Mouse (Mus musculus) brain, embryonic 18.5 days (tissue): Measurements from ENCODE around the gene Fam166a.

Experiments used
- DNase-seq: peaks from one replicate; pipeline ENCODE4 v3.0.0-alpha.2; 2012; ENCODE audit warnings: low read depth, low spot score

The Fam166a gene

GRCm38 (mm10) chr2:25218445-25218844 is at the start of gene Fam166a:
Fam166a (plus strand) TSS chr2:25218745.
- no peak for DNase-seq

GRCm38 (mm10) chr2:25169778-25170177 is 48.8 kb upstream of the Fam166a start:
- DNase-seq = no peak

GRCm38 (mm10) chr2:25170326-25171100 is 48.0 kb upstream of the Fam166a start:
- DNase-seq = no peak

DNA sequence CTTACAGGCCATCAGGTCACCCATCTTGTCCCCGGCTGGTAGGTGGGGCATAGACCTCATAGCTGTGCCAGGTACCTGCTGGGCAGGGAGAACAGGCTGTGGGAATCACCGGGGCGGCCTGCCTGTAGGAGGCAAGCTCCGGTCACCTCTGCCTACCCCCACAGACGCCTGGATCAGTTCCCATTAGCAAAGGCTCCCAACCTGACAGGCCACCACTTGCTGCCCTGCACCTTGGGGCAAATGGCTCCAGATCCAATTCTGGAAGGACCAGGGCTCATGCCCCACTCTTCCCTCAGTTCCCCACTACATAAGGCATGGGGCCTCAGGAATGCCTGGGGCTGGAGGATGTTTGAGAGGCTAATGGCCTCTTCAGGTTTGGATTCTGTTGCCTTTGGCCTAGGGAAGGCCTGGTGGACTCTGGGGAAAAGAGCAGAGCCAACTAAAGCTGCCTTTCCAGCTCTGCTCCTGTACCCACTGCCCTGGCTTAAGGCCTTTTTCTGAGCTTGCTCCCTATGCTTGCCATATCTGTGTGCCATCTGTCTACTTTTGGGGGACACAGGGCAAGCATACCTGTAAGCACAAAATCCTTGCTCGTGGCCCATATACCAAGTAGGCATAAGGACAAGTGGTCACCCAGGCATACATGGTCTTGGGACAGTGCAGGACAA is 47.3 kb upstream of the Fam166a start:
- no peak for DNase-seq

DNA sequence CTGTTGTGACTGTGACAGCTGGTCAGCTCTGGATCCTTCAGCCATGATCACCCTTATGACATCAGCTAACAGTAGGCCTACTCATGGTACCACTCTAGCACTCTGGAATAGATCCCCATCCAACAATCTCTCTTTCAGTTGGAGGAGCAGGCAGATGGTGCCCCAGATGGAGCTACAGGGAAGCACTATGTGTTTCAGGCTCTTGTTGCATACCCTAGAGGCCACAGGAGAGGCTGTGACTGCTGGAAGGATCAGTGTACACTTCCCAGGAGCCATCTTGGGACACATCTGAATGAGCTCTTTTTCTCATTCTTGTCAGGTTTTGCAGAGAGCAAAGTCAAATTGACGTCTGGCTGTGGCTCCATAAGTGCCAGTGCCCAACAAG is 46.8 kb upstream of the Fam166a start:
- DNase-seq = no peak

- DNase-seq = no peak
Observed at GRCm38 (mm10) chr2:25172629-25173028, 45.9 kb upstream of the Fam166a start.

DNA sequence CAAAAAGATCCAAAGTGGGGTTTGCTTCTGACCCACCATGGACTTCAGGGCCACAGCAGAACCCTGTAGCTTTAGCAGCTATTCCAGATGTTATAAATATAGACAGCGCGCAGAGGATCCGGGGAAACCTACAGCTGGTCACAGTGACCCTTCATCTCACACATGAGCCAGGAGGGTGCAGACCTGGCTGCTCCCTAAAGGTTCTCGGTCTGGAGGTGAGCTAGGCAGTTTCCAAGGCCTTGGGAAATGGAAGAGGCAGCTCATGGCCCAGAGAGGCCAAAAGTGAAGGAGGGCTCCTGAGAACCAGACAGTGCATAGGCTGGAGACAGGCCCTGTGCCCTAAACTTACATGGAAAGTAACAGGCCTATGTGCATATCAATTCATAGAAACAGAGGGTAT is 44.7 kb upstream of the Fam166a start:
- DNase-seq = no peak

DNA sequence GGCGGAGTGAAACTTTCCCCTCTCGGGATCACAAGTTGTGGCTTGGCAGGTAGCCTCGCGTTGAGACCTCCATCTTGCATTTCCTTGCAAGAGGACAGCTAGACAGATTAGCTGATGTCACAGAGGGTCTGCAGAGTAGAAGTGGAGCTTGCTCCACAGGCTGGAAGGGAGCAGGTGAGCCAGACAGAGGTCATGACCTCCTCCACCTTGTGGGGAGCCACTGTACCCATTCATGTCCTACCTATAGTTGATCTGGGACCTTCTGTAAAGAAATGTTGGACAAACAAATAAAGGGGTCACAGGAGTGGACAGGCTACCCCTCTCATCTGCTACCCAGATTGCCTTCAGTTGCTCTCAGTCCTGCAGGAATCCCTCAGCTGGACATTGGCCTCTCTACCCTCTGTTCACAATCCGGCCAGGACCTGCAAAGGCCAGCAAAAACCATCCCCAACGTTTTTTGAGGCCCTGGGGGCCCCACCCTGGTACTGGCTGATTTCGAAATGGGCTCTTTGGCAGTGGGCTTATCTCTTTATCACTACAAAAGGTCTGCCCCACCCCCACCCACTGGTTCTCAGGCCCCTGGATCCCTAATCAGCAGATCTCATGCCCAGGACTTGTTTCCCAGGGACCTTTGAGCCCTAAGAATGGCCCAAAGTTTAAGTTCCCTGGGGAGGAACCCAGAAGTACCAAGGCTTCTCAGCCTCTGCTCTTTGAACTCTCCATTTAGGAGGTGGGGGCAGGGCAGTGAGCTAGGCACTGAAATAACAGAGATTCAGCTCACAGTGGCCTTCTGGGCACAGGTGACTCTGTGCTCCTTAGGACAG is 43.5 kb upstream of the Fam166a start:
- no peak for DNase-seq

DNA sequence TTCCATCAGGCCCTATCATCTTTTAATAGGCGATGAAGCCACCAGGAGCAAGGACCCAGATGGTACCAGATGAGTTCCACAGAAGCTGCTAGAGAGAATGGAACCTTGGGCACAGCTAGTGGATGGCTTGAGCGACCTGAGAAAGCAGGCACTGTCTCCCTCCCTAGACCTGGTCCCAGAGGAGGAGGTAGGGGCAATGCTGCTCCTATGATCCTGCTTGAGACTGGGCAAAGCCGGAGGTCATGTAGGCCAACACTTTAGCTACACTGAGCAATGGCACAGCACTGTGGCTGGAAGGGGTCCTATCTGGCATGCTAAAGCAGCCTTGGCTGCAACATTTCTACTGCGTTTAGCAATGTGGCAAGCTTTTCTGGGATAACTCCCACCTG is 42.9 kb upstream of the Fam166a start:
- DNase-seq = no peak

DNA sequence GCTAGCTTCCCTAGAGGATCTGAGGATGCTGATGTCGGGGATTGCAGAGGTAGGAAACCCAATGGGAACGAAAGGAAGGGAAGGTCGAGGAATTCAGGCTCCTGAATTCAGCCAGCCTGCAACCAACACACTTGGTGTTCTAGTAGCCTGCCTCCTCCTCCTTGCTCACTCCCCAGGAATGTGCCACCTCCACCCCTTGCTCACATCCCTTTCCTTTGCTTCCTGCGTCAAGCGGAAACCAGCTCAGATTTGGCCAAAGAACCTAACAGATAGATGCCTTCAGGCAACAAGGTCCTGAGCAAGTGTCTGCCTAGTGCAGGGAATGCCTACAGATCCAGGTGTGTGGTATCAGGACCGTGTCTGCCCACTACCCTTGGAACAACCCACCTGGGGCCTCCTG is 42.0 kb upstream of the Fam166a start:
- DNase-seq = no peak

DNA sequence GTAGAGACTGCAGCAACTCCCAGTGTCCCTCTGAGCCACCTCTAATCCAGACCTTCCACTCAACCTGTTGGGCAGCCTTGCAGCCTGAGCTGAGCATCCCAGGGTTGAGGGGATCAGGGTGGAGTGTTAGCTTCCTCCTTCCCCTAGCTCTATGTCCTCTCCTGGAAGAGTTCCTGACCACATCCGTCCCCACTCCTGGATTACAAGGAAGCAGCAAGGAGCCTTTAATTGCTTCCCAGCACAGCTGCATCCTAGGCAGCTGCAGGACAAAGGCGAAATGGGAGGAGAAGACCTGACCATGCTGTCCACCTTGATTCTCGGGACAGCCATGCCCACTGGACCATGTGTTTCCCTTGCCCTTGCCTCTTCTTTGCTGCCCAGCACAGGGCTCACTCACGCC is 41.5 kb upstream of the Fam166a start:
- no peak for DNase-seq

GRCm38 (mm10) chr2:25177685-25178084 is 40.9 kb upstream of the Fam166a start:
- DNase-seq = no peak

GRCm38 (mm10) chr2:25178285-25178972 is 40.1 kb upstream of the Fam166a start:
- DNase-seq = no peak

GRCm38 (mm10) chr2:25179566-25180217 is 38.9 kb upstream of the Fam166a start:
- no peak for DNase-seq

DNA sequence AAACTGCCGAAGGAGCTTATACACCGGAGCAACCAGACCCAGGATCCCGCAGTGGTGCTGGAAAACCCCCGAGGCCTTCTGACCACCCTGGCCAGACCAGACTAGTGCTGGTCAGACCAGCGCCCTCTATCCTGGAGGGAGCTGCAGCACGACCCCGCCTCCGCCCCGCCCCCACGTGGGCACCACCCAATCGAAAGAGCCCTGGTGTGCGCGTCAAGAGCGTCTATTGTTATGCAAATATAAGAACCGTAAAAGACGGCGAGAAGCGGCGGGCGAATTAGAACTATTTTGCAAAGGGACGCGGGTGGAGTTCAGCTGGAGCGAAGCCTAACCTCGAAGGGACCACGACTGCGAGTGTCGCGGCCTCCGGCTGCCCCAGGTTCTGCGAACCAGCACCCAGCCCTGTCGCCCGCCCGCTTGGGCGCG is 38.1 kb upstream of the Fam166a start, which contains the start of gene Nrarp:
Gene Nrarp, plus strand, starts transcription at position 281 of the 426 bp plus-strand sequence.
- DNase-seq = peak; percentile 84

GRCm38 (mm10) chr2:25180973-25181890 is 37.3 kb upstream of the Fam166a start:
- DNase-seq = no peak

- no peak for DNase-seq
Observed at GRCm38 (mm10) chr2:25181891-25182397, 36.6 kb upstream of the Fam166a start.

DNA sequence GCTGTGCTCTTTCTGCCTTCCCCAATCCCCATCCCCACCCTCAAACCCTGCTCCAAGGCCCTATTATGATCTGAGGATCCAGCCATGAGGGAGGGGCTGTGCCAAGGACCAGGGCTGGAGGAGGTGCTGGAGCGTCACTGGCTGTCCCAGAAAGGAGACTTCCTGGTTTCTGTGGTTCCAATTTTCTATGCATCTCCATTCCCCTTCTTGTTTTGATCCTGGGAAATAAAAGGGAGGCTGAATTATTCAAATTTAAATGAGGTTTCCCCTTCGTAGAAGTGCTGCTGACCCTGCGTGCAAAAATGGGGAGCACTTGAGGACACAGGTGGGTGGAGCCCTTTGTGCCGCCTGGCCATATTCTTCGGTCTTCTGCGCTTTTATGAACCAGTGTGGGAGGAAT is 35.9 kb upstream of the Fam166a start:
- DNase-seq = no peak

DNA sequence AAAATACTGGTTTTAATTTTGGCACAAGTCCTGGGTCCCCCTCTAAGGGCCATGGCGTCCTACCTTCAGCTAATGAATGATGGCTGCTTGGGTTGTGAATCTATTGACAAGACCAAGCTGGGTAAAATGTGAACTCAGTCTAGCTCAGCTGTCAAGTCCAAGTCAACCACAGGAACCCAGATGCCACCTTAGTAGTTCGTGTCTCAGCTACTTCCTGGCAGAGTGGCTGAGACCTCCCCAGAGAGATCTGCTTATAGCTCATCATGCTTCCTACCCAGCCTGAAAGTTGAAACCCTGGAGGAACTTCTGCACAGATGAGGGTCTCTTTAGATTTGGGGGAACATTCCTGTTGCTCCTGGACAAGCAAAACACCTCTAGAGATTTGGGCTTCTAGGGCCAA is 35.2 kb upstream of the Fam166a start:
- DNase-seq = no peak

- no peak for DNase-seq
Observed at GRCm38 (mm10) chr2:25184496-25184895, 34.0 kb upstream of the Fam166a start.
